Mouse (Mus musculus) cortical plate, adult 2 months (tissue): ENCODE measurements around the gene Ly6g5c.

Experiments used
- CTCF ChIP-seq: fragments of 200-500 bp; IDR thresholded peaks from 2 replicates; pipeline ENCODE4 v1.5.1; 2011; ENCODE audit warnings: mild to moderate bottlenecking, control low read depth, low read length; ENCODE audit not compliant: insufficient read depth; ENCODE audit errors: extremely low read depth
- POLR2A ChIP-seq: fragments of 200-500 bp; IDR thresholded peaks from 2 replicates; pipeline ENCODE4 v1.6.1; 2011; ENCODE audit warnings: mild to moderate bottlenecking, low read length, control low read depth; ENCODE audit not compliant: insufficient read depth; ENCODE audit errors: extremely low read depth

GRCm38 (mm10) chr17:35104079-35104478, 4.0 kb upstream of the Ly6g5c start:
- TF ChIP-seq POLR2A (no peak), CTCF (no peak)
